Mouse (Mus musculus): Measurements from ENCODE around the gene Grid1. TPM values are rescaled to one million over a fixed set of nuclear protein-coding genes. Genes with fewer than 3 reads are reported as not detected.

Gene Grid1
- 0.34 and 0.49 TPM in 2 replicates for polyA plus RNA-seq (2014; fragmentation: Nextera tagmentation; extraction: Ambion mirVana)

- Histone ChIP-seq H3K9ac (ENCODE audit: low read length) (0 out of 2 replicates have a peak within 1 kb of the TSS, but pooled peaks have one; percentile 22), H3K27ac (ENCODE audit: low read depth) (no peak within 1 kb of the TSS), H3K4me1 (replicated peaks; ENCODE audit: control insufficient read depth, insufficient read depth, low read length) (peaks cover 7% of the 10 kb centered on the region; the same call in 1 of the 2 replicates), H3K27me3 (replicated peaks; ENCODE audit: control insufficient read depth, insufficient read depth, low read length) (peaks cover 88% of the 10 kb centered on the region), H3K36me3 (ENCODE audit: control insufficient read depth, insufficient read depth, low read length) (no peaks in the 10 kb centered on the region), H3K4me3 (ENCODE audit: low read depth, low read length) (peak within 1 kb of the TSS; percentile 46), H3K9me3 (ENCODE audit: control insufficient read depth, low read length) (no peaks in the 10 kb centered on the region), H3K4me2 (ENCODE audit: low read length) (peak within 1 kb of the TSS; percentile 68)
- under 1% methylated on average over 92 of the region's 96 CpGs for WGBS
- peak; percentile 73 for DNase-seq (ENCODE audit: low spot score)
- peak; percentile 66 for ATAC-seq (replicated peaks; ENCODE audit: low FRiP score, low TSS enrichment, low read depth)
These were observed at the start of gene Grid1 for GRCm38 (mm10) chr14:34819919-34820652. Grid1 (plus strand) TSS chr14:34820108.

GRCm38 (mm10) chr14:34770467-34770866, 49.4 kb upstream of the Grid1 start:
- Histone ChIP-seq H3K9ac (ENCODE audit: low read length) (no peak overlapping the region), H3K4me3 (ENCODE audit: low read depth, low read length) (no peak overlapping the region), H3K27ac (ENCODE audit: low read depth) (no peak overlapping the region), H3K36me3 (ENCODE audit: control insufficient read depth, insufficient read depth, low read length) (no peaks in the 10 kb centered on the region), H3K4me2 (ENCODE audit: low read length) (no peak overlapping the region), H3K4me1 (replicated peaks; ENCODE audit: control insufficient read depth, insufficient read depth, low read length) (no peaks in the 10 kb centered on the region), H3K9me3 (ENCODE audit: control insufficient read depth, low read length) (no peaks in the 10 kb centered on the region), H3K27me3 (replicated peaks; ENCODE audit: control insufficient read depth, insufficient read depth, low read length) (0 out of 2 replicates have a peak, but pooled peaks cover 10% of the 10 kb centered on the region)
- no peak for ATAC-seq (replicated peaks; ENCODE audit: low FRiP score, low TSS enrichment, low read depth)
- no peak for DNase-seq (ENCODE audit: low spot score)
- WGBS = 82% methylated on average over 6 of the region's 6 CpGs

GRCm38 (mm10) chr14:34771601-34772000, 48.3 kb upstream of the Grid1 start:
- H3K4me2 ChIP-seq (ENCODE audit: low read length) = no peak overlapping the region
- 0 out of 2 replicates have a peak, but pooled peaks cover 10% of the 10 kb centered on the region for H3K27me3 ChIP-seq (replicated peaks; ENCODE audit: control insufficient read depth, insufficient read depth, low read length)
- no peak overlapping the region for H3K27ac ChIP-seq (ENCODE audit: low read depth)
- no peak overlapping the region for H3K9ac ChIP-seq (ENCODE audit: low read length)
- 34% methylated on average over 9 of the region's 9 CpGs for WGBS
- ATAC-seq (replicated peaks; ENCODE audit: low FRiP score, low TSS enrichment, low read depth) (no peak), DNase-seq (ENCODE audit: low spot score) (no peak)
- H3K9me3 ChIP-seq (ENCODE audit: control insufficient read depth, low read length) = no peaks in the 10 kb centered on the region
- H3K4me1 ChIP-seq (replicated peaks; ENCODE audit: control insufficient read depth, insufficient read depth, low read length) = no peaks in the 10 kb centered on the region
- H3K36me3 ChIP-seq (ENCODE audit: control insufficient read depth, insufficient read depth, low read length) = no peaks in the 10 kb centered on the region
- H3K4me3 ChIP-seq (ENCODE audit: low read depth, low read length) = no peak overlapping the region

GRCm38 (mm10) chr14:34772132-34772531, 47.8 kb upstream of the Grid1 start:
- no peak overlapping the region for H3K9ac ChIP-seq (ENCODE audit: low read length)
- ATAC-seq (replicated peaks; ENCODE audit: low FRiP score, low TSS enrichment, low read depth) = no peak
- WGBS = 68% methylated on average over 7 of the region's 7 CpGs

GRCm38 (mm10) chr14:34773681-34774080, 46.2 kb upstream of the Grid1 start:
- Histone ChIP-seq H3K9me3 (ENCODE audit: control insufficient read depth, low read length) (no peaks in the 10 kb centered on the region), H3K4me1 (replicated peaks; ENCODE audit: control insufficient read depth, insufficient read depth, low read length) (no peaks in the 10 kb centered on the region), H3K4me3 (ENCODE audit: low read depth, low read length) (no peak overlapping the region), H3K4me2 (ENCODE audit: low read length) (no peak overlapping the region), H3K9ac (ENCODE audit: low read length) (no peak overlapping the region), H3K27ac (ENCODE audit: low read depth) (no peak overlapping the region), H3K36me3 (ENCODE audit: control insufficient read depth, insufficient read depth, low read length) (no peaks in the 10 kb centered on the region), H3K27me3 (replicated peaks; ENCODE audit: control insufficient read depth, insufficient read depth, low read length) (0 out of 2 replicates have a peak, but pooled peaks cover 10% of the 10 kb centered on the region)
- ATAC-seq (replicated peaks; ENCODE audit: low FRiP score, low TSS enrichment, low read depth) (no peak), DNase-seq (ENCODE audit: low spot score) (peak; percentile 46)
- 57% methylated on average over 3 of the region's 3 CpGs for WGBS

More at GRCm38 (mm10) chr14:34772132-34772531, 47.8 kb upstream of the Grid1 start:
- Histone ChIP-seq H3K27me3 (replicated peaks; ENCODE audit: control insufficient read depth, insufficient read depth, low read length) (0 out of 2 replicates have a peak, but pooled peaks cover 10% of the 10 kb centered on the region), H3K36me3 (ENCODE audit: control insufficient read depth, insufficient read depth, low read length) (no peaks in the 10 kb centered on the region), H3K4me1 (replicated peaks; ENCODE audit: control insufficient read depth, insufficient read depth, low read length) (no peaks in the 10 kb centered on the region), H3K9me3 (ENCODE audit: control insufficient read depth, low read length) (no peaks in the 10 kb centered on the region), H3K27ac (ENCODE audit: low read depth) (no peak overlapping the region), H3K4me2 (ENCODE audit: low read length) (no peak overlapping the region), H3K4me3 (ENCODE audit: low read depth, low read length) (no peak overlapping the region)
- DNase-seq (ENCODE audit: low spot score) = no peak

DNA sequence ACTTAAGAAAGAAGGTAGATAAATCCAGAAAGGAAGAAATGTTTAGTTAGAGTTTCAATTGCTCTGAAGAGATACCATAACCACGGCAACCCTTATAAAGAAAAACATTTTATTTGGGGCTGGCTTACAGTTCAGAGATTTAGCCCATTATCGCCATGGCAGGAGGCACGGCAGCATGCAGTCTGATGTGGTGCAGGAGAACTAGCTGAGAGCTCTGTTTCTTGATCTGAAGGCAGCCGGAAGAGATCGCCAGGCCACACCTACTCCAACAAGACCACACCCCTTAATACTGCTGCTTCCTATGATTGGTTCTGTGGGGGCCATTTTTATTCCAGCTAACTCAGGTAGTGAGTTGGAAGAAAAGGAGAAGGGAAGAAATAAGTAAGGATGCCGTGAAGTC, 45.7 kb upstream of the Grid1 start:
- Histone ChIP-seq H3K9ac (ENCODE audit: low read length) (no peak overlapping the region), H3K4me1 (replicated peaks; ENCODE audit: control insufficient read depth, insufficient read depth, low read length) (no peaks in the 10 kb centered on the region), H3K27ac (ENCODE audit: low read depth) (no peak overlapping the region), H3K36me3 (ENCODE audit: control insufficient read depth, insufficient read depth, low read length) (no peaks in the 10 kb centered on the region), H3K4me2 (ENCODE audit: low read length) (no peak overlapping the region), H3K4me3 (ENCODE audit: low read depth, low read length) (no peak overlapping the region), H3K27me3 (replicated peaks; ENCODE audit: control insufficient read depth, insufficient read depth, low read length) (0 out of 2 replicates have a peak, but pooled peaks cover 10% of the 10 kb centered on the region), H3K9me3 (ENCODE audit: control insufficient read depth, low read length) (no peaks in the 10 kb centered on the region)
- DNase-seq (ENCODE audit: low spot score) (peak; percentile 36), ATAC-seq (replicated peaks; ENCODE audit: low FRiP score, low TSS enrichment, low read depth) (no peak)
- WGBS = 78% methylated on average over 6 of the region's 6 CpGs

GRCm38 (mm10) chr14:34776719-34777385, 43.1 kb upstream of the Grid1 start:
- Histone ChIP-seq H3K4me1 (replicated peaks; ENCODE audit: control insufficient read depth, insufficient read depth, low read length) (no peaks in the 10 kb centered on the region), H3K36me3 (ENCODE audit: control insufficient read depth, insufficient read depth, low read length) (no peaks in the 10 kb centered on the region), H3K9ac (ENCODE audit: low read length) (no peak overlapping the region), H3K4me2 (ENCODE audit: low read length) (no peak overlapping the region), H3K4me3 (ENCODE audit: low read depth, low read length) (no peak overlapping the region), H3K27me3 (replicated peaks; ENCODE audit: control insufficient read depth, insufficient read depth, low read length) (no peaks in the 10 kb centered on the region), H3K9me3 (ENCODE audit: control insufficient read depth, low read length) (no peaks in the 10 kb centered on the region), H3K27ac (ENCODE audit: low read depth) (no peak overlapping the region)
- DNase-seq (ENCODE audit: low spot score) (peak; percentile 51), ATAC-seq (replicated peaks; ENCODE audit: low FRiP score, low TSS enrichment, low read depth) (no peak)
- 86% methylated on average over 12 of the region's 12 CpGs for WGBS

- Histone ChIP-seq H3K27ac (ENCODE audit: low read depth) (no peak overlapping the region), H3K27me3 (replicated peaks; ENCODE audit: control insufficient read depth, insufficient read depth, low read length) (no peaks in the 10 kb centered on the region), H3K4me3 (ENCODE audit: low read depth, low read length) (no peak overlapping the region), H3K9ac (ENCODE audit: low read length) (no peak overlapping the region), H3K36me3 (ENCODE audit: control insufficient read depth, insufficient read depth, low read length) (no peaks in the 10 kb centered on the region), H3K9me3 (ENCODE audit: control insufficient read depth, low read length) (no peaks in the 10 kb centered on the region), H3K4me2 (ENCODE audit: low read length) (no peak overlapping the region), H3K4me1 (replicated peaks; ENCODE audit: control insufficient read depth, insufficient read depth, low read length) (no peaks in the 10 kb centered on the region)
- ATAC-seq (replicated peaks; ENCODE audit: low FRiP score, low TSS enrichment, low read depth) (0 out of 2 replicates have a peak, but pooled peaks have one; percentile 32), DNase-seq (ENCODE audit: low spot score) (peak; percentile 80)
- 18% methylated on average over 10 of the region's 10 CpGs for WGBS
These were observed 42.1 kb upstream of the Grid1 start for GRCm38 (mm10) chr14:34777810-34778209.
